Mouse (Mus musculus): ENCODE measurements around the gene Treml1.

The Treml1 gene

GRCm38 (mm10) chr17:48409380-48410298 lies 49.9 kb downstream of the Treml1 start, which contains the start of the genes Nfya and Oard1:
Gene Nfya (minus strand): TSS chr17:48409906.
Gene Oard1 (plus strand): TSS chr17:48410014.
- DNase-seq (ENCODE audit: low read depth, low spot score): peak; percentile 98

GRCm38 (mm10) chr17:48410299-48410785 lies 50.6 kb downstream of the Treml1 start:
- DNase-seq (ENCODE audit: low read depth, low spot score): no peak

GRCm38 (mm10) chr17:48411241-48411640 lies 51.5 kb downstream of the Treml1 start:
- no peak for DNase-seq (ENCODE audit: low read depth, low spot score)

- no peak for DNase-seq (ENCODE audit: low read depth, low spot score)
These were observed 56.3 kb downstream of the Treml1 start for GRCm38 (mm10) chr17:48416011-48416410.

Data from retina, adult 2 months (tissue).